Mouse (Mus musculus): ENCODE measurements around the gene Cyp4a32.
"Not testable (repeated sequence)": the region's sequence is repeated elsewhere in the genome, so short reads cannot be mapped to it uniquely, and the experiment has no call there.

The Cyp4a32 gene

DNA sequence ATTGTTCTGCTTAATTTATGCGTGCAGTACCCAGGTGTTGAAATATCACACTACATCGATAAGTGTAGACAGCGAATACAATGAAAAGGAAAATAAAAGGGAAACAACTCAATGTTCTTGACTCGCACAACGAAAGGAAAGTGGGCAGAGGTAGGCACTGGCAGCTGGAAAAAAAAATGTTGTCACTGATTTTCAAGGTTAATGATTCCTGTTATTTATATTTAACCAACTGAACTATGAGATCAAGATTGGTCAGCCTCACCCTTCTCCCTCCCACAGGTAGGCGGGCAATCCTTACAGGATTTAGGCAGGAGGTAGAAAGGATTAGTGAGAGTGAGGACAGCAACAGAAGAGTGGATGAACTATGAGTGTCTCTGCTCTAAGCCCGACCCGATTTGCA lies at the start of gene Cyp4a32:
Cyp4a32 (plus strand) TSS at position 359 of the 400 bp plus-strand sequence.
- DNase-seq = not testable (repeated sequence)

DNA sequence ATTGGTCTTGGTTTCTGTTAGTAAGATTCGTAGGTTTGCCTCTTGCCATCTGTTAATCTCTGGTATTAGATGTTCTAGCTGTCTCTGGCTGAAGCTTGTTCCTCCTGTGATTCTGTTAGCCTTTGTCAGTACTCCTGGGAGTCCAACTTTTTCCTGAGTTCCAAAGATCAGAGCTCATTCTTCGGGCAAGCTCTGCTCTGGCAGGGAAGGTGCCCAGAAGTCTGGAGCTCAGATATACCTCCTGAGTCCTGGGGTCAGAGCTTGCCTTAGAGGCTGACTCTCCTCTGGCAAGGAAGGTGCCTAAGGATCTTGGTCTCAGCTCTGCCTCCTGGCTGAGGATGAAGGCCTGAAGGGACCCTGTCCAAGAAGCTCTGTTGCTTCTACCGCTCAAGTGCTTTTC lies 48.0 kb upstream of the Cyp4a32 start:
- no peak for DNase-seq

DNA sequence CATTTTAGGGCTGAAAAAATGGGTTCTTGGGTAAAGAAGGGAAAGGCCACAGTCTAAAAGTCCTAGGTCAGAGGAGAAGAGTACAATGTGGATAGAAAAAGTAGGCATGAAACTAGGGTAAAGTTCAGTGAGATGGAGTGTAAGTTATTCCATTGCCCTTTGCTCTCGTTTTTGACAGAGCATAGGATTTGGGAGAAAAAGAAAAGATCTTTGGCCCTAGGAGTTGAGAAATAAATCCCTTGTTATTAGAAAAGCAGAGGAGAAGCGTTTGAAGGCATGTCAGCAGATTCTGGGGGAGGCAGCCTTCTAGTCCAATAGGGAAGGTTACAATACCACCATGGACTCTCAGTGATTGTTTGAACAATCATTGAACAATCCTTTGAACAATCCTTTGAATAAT lies 45.3 kb upstream of the Cyp4a32 start:
- DNase-seq = no peak

DNA sequence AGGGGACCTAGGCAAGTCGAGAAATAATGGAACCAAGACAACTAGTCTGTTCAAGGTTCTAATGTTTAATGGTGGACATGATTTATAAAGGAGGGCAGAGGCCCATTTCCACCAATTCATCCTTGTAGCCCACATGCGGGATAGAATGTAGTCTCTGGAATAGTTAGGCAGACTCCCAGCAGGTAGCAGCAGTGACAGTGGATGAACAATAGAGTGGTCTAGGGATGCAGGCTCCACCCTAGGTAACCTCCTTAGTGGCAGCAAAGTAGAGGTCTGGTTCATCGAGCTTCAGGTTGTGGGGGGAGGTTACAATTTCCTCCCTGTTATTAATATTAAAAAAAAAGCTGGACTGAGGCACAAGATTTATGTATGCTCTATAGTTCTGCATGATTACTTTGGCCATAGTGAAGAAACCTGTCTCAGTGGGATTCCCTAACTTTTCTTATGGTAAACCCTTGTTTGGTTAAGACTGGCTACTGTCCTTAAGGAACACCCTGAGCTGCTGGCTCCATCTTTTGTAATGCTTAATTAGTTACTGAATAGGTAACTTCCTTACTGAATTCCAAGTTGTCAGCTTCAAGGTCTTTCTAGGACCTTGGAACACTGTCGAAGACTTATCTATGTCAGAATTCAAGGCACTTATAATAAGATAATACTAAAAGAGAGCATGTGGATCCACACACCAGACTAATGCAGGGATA lies 42.8 kb upstream of the Cyp4a32 start:
- DNase-seq = no peak

DNA sequence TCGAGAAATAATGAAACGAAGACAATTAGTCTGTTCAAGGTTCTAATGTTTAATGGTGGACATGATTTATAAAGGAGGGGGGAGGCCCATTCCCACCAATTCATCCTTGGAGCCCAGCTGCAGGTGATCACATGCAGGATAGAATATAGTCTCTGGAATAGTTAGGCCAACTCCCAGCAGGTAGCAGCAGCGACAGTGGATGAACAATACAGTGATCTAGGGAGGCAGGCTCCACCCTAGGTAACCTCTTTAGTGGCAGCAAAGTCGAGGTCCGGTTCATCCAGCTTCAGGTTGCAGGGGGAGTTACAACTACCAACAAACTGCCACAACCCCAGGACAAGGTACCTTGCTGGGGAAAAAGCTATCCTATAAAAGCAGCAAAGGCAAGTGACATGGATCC lies 39.5 kb upstream of the Cyp4a32 start:
- not testable (repeated sequence) for DNase-seq

DNA sequence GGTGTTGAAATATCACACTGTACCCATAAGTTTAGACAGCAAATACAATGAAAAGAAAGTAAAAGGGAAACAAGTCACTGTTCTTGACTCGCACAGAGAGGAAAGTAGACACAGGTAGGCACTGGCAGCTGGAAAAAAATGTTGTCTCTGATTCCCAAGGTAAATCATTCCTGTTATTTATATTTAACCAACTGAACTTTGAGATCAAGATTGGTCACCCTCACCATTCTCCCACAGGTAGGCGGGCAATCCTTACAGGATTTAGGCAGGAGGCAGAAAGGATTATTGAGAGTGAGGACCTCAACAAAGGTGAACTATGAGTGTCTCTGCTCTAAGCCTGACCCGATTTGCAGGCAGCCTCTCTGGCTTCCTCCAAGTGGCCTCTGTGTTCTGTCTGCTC lies 37.4 kb upstream of the Cyp4a32 start, which contains the start of gene Cyp4a31:
Cyp4a31 (plus strand) TSS at position 249 of the 400 bp plus-strand sequence.
- DNase-seq = no peak

DNA sequence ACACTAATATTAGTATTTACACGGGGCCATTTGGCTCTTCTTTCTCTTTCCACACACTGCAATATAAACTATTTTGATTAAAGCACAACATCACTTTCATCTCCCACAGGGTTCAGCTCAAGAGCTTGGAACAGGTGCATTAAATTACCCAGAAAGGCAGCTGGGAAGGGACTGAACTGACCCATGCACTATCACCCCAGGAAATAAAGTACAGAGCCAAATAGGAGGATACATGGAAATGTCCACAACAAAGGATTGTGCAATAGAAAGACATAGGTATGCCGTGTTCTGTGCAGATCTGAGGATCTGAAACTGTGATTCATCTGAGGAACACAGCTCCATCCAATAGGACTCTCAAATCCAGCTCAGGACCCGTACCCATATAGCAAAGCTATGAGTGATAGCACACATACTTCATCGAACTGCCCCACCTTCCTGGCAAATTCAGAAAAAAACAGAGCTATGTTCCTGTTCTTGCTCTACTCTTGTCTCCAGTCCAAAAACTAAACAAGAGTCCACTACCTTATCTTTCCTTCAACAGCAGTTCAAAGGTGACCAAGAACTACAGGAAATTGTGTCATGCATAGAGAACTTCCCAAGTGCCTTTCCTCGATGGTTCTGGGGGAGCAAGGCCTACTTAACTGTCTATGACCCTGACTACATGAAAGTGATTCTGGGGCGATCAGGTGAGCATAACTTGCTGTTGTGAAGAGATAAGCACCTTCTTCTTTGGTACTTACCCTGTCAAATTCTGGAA lies 36.1 kb upstream of the Cyp4a32 start:
- DNase-seq = not testable (repeated sequence)

DNA sequence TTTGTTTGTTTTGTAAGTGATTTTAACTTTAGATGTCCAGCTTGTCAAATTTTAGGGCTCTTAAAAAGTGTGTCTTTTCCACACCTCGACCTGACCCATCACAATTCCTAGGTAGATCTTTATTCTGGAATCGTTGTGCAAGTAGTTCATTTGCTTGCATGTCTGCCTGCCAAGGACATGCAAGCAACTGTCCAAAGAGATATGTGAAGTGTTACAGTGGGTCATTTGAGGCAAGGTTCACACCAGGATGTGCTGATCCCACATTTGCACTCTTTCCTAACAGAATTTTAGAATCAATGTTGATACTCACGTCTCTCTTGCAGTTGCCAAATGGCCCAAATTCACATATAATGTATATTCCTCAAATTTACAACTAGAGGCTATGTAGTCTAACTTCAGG lies 25.5 kb upstream of the Cyp4a32 start:
- DNase-seq = no peak

DNA sequence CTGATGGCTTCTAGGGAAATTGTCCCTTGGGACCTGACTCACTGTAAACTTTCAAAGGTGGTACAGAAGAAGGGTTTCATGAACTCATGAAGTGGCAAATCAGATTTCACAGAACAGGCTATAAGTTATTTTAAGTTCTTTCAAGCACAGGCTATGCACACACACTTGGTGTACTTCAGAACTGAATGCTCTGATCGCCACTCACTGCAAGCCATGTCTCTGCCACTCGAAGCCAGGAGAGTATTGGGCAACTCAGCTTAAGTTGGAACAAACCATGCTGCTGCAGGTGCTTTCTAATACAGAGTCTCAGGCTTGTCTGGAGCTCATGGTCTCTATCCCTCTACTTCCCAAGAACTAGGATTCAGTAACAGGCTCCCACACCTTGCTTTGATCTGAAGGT lies 25.0 kb upstream of the Cyp4a32 start:
- DNase-seq = no peak

DNA sequence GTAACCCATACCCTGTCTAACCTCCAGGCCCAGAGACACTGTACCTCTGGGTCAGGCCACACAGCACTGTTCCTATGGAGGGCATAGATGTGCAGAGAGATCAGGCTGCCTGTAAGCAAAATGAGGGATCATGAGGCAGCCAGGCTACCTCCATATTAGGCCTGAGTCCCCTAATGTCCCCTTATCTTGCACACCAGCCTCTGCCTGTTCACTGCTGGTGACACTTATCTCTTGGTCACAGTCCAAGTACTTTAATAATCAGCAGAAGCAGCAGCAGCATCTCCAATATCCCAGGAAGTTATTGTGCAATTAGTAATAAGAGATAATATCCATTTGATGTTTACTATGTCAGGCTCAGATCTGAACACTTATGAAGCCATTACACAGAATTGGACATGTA lies 17.7 kb upstream of the Cyp4a32 start:
- no peak for DNase-seq

DNA sequence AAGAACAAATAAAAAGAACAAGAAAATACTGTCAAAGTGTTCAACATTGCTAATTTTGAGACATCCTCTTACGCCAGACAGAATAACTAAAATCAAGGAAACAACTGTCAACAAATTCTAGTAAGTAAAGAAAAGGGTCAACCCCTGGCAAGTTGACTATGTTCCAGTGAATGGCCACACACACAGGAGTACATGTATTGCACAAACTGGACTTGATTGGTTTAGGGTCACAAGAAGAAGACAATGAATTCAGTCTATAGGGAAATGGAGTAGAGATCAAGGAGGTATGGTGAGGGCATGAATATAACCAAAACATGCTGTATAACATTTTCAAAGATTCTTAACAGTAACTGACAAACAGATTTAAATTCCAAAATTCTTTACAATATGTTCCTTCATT lies 4.4 kb upstream of the Cyp4a32 start:
- no peak for DNase-seq

DNA sequence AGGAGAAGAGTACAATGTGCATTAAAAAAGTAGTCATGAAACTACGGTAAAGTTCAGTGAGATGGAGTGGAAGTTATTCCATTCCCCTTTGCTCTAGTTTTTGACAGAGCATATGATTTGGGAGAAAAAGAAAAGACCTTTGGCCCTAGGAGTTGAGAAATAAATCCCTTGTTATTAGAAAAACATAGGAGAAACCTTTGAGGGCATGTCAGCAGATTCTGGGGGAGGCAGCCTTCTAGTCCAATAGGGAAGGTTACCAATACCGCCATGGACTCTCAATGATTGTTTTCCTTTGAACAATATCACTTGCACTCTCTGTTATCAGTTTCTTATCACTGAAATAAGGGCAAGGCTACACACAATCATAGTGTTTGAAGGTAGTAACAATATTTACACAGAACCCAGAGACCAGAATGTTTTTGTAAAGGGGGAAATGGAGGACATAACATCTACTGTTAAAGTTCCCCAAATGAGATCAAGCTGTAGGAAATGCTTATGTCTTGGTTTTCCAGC lies 3.9 kb upstream of the Cyp4a32 start:
- no peak for DNase-seq

DNA sequence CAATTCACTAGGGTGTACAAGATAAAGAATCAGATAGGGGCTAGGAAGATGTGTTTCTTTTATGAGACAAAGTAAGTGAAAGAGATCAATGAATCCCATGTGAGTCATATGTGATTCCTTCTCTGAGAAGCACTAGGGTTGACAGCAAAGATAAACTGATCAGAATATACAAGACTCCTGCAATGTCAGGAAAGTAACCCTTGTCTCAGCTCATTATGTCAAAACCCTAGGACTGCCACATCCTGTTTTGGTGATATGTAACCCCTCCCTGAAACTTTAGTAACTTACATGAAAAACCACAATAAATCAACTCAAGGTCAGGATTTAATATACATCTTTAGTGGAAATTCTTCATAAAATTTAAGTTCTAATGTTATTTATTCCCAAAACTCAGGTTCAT lies 13.2 kb downstream of the Cyp4a32 start:
- no peak for DNase-seq

DNA sequence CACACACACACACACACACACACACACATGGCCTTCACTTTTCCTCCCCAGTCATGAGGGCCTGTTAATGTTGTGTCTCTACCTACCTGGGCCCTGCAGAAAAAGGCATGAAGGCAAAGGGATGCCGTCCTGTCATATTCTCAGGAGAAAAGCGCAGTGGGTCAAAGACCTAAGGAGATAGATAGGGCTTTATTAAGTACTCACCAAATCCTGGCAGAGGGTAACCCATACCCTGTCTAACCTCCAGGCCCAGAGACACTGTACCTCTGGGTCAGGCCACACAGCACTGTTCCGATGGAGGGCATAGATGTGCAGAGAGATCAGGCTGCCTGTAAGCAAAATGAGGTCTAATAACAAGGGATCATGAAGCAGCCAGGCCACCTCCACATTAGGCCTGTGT lies 24.8 kb downstream of the Cyp4a32 start:
- DNase-seq = not testable (repeated sequence)

DNA sequence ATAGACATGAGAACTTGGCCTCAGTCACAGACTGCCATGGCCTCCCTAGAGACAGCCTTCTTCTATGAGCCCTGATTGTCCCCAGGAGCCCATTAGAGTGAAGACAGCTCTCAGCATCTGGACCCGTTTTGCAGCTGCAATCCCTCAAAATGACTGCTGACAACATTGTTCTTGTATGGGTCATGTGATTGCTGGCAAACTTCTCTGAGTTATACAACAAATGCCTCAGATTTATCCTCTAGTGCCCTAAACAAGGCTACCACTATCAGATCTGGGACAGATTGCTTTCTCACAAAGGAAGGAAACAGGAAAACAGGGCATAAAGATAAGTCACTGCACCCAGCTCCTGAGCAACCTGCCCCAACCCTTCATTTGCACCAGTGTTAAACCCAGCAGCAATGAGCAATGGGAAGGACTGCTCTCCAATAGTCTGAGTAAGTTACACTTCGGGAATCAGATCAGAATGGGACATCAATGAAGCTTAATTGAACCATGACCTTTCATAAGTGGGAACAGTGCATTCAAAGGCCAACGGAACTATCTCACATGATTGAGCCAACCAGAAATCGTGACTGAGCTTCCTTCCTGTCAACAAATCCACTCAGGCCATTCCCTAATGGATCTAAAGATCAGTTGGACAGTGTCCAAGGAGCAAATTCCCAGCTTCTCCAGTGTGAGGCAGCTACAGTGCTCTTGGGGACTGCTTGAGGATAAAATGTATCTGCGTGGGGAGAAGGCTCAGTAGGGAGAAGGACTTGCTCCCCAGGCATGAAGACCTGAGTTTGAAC lies 42.4 kb downstream of the Cyp4a32 start:
- DNase-seq = no peak

DNA sequence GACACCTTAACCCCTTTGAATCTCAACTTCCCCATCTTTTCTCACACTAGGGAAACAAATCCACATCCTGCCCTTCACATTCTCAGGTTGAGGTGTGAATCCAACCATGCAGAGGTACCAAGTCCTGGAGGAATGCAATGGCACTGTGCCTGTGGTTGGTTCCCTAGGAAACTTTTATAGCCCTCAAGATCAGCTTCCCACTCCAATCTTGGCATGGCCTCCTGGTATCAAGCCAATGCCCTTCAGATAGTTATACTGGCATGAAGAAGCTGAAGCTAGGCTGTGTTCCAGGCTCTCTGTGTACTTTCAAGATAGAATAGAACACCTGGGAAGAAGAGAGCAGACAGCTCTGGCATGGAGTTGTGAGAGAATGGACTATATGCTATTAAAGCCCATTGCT lies 44.6 kb downstream of the Cyp4a32 start:
- no peak for DNase-seq

DNA sequence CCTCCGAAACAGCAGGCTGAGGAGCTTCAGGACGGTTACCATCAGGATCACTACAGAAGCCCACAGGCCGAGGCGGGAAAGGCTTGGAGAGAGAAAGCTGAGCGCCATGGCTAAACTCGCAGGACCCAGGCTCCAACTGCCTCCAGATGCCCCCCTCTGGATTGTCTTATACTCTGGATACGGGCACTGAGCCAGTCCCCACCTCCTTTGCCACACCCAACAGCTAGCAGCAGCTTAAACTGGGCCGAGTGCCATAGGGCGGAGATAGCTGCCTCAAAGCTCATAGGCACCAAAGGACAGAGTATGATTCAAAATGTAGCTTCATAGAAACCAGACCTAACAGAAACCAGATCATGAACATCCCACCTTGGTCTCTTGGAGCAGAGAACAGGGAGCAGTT lies 46.8 kb downstream of the Cyp4a32 start, which contains the start of gene Cyp4b1:
Cyp4b1 (minus strand) TSS at position 144 of the 400 bp plus-strand sequence.
- no peak for DNase-seq

DNA sequence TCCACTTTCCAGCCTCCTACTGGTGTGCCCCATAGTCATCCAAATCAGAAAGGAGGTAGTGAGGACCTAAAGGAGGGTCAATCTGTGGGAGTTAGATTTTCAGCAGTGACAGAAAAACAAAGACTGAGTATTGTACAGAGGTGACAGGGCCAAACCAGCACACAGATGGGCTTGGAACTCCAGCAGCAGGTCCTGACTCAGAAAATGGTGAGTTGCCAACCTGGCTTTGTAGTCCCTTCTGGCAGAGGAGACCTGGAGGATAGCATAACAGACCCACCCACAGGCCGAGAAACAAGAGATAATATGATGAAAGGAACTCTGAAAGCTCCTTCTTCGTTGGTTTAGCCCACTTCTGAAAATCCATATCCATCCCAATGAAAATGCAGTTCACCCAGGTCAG lies 48.0 kb downstream of the Cyp4a32 start:
- no peak for DNase-seq

DNA sequence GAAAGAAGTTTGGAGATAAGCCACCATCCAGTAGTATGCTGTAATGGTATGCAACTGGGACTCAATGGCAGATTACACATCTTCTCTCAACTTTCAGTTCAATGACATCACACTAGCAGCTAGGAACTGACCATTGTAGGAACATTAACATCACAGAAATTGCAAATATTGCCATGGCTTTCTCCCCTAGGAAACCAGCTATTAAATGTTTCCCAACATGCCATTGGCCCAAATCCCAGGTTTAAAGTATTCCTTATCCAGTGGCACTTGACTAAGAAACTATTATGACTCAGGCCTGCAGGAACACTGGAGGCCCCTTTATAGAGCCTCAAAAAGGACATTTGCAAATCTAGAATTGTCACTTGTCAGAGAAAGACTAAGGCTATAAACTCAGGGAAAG lies 48.6 kb downstream of the Cyp4a32 start:
- DNase-seq = no peak

DNA sequence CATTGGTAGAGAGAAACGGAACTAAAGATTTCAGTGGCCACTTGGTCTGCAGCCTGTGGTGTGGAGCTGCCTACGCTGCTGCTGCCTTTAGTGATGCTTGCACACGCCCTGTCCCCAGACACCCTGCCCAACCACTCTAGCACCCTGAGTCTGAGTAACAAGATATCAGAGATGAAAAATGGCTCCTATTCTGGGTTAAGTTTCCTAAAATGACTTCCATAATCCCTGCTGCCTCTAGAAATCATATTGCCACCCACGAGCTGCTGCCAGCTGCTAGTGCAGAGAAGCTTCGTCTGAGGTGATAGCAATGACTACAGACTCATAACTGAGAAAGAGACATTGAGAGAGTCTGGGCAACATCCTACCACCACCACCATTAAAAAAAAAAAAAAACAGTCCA lies 50.1 kb downstream of the Cyp4a32 start:
- no peak for DNase-seq

DNA sequence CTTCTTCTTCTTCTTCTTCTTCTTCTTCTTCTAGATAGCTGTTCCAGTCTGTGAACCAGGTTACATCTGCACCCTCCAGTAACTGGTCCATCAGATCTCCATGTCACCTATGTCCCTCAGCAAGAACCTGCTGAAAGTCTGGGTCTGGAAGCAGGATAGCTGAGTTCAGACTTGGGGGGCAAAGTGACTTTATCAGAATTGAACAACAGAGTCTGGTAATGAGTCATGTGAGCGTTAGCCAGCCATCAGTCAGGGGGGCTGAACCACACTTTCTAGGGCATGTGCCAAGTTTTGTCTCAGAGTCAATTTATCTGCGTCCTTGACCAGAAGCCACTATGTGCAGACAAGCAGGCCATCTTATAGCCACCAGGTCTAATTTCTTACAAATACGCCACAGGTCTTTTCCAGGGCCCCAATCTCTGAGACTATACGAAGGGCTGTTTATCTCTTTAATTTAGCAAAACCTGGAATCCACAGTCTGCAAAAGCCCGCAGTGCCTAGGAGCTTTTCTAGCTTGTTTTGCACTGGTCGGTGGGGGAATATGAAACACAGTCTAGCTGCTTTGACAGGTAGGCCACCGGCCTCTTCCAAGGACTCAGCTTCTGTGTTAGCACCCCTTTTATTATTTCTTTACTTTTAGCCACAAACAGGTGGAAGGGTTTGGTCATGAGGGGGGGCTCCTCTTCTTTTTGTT lies 55.2 kb downstream of the Cyp4a32 start:
- not testable (repeated sequence) for DNase-seq

DNA sequence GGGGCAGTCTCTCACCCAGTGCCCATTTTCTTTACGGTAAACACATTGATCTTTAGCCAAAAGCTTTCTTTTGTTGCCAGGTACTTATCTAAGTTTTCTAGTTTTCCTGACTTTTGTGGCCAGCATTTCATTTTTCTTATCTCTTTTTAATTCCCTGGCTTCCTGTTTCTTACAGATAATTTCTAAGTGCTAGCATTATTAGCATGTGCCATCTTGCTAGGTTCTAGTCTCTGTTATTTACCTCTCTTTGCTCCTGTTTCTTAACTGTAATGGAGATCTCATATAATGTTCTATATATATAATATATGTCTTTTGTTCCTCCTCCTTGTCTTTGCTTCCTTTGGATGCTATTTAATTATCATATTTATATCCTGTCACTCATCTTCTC lies 55.8 kb downstream of the Cyp4a32 start:
- DNase-seq = not testable (repeated sequence)
